Mouse (Mus musculus) heart, embryonic 10.5 days (tissue): ENCODE results near the gene Gtpbp10. TPM values are rescaled to one million over a fixed set of nuclear protein-coding genes. Genes with fewer than 3 reads are reported as not detected.

Experiments
- DNase-seq: peaks from one replicate; pipeline ENCODE4 v3.0.0-alpha.2; 2017; ENCODE audit warnings: low spot score
- H3K27ac ChIP-seq: fragments of 300-500 bp; sonication (generic); 2 replicates; pipeline ENCODE4 v1.5.1; 2016; ENCODE audit warnings: mild to moderate bottlenecking
- H3K27me3 ChIP-seq: fragments of 300-500 bp; sonication (generic); 2 replicates; pipeline ENCODE4 v1.6.1; 2016; ENCODE audit warnings: mild to moderate bottlenecking; ENCODE audit not compliant: poor library complexity, insufficient read depth, severe bottlenecking
- H3K36me3 ChIP-seq: fragments of 300-500 bp; sonication (generic); 2 replicates; pipeline ENCODE4 v1.6.1; 2016; ENCODE audit warnings: mild to moderate bottlenecking, moderate library complexity
- H3K4me1 ChIP-seq: fragments of 300-500 bp; sonication (generic); 2 replicates; pipeline ENCODE4 v1.6.1; 2016; ENCODE audit warnings: mild to moderate bottlenecking
- H3K4me3 ChIP-seq: fragments of 300-500 bp; sonication (generic); 2 replicates; pipeline ENCODE4 v1.5.1; 2016; ENCODE audit warnings: mild to moderate bottlenecking, moderate library complexity
- H3K9me3 ChIP-seq: fragments of 300-500 bp; sonication (generic); 2 replicates; pipeline ENCODE4 v1.6.1; 2016; ENCODE audit warnings: mild to moderate bottlenecking, moderate library complexity
- WGBS: fragments of 180-500 bp; shearing (Covaris S2); methylation state at CpG from one replicate; pipeline ENCODE4 v1.1.7; 2016; 5-methylcytosine and 5-hydroxymethylcytosine counted together
- polyA plus RNA-seq: library from polyadenylated mRNA; unstranded; fragments of >200 nt; fragmentation: Nextera tagmentation; extraction: Ambion mirVana; gene quantifications from 2 replicates; pipeline ENCODE4 v1.2.1, GENCODE M21; 2016

The Gtpbp10 gene
- polyA plus RNA-seq: 22.9 and 27.1 TPM in 2 replicates

DNA sequence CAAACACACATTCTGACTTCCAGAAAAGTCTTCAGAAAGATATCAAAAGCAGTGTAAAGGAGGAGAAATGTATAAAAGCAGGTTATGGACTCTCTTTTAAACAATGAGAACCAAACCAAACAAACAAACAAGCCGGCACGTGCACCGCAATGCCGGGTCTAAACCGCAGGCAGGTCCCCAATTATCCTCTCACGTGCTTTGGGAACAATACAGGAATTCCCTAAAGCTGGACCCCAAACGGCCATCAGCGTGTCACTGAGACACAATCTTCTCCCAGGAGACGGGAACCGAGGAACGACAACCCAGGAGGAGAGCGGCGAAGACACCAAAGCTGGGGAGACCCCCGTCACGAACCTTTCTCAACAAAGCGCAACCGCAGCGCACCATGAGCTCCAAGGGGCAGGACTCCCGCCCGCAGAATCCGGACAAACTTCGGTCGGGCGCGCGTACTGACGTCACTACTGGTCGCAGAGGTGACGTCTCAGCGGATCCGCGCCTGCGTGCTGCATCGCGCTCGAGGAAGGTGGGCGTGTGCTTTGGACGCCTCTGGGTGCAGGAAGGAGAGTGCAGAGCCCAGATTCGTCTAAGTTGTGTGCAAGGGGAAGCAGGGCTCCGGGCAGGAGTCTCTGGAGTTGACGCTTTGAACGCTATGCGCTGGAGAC lies at the start of gene Gtpbp10:
Gtpbp10 (minus strand) TSS at position 460 of the 662 bp plus-strand sequence.
- Histone ChIP-seq H3K27ac (peak within 1 kb of the TSS; percentile 95), H3K4me3 (peak within 1 kb of the TSS; percentile 81), H3K4me1 (no peaks in the 10 kb centered on the region; the same call in 1 of the 2 replicates), H3K36me3 (peaks cover 15% of the 10 kb centered on the region), H3K9me3 (no peaks in the 10 kb centered on the region), H3K27me3 (no peaks in the 10 kb centered on the region)
- peak; percentile 96 for DNase-seq
- WGBS: under 1% methylated on average over 43 of the region's 43 CpGs

GRCm38 (mm10) chr5:5587686-5588085 lies 28.3 kb upstream of the Gtpbp10 start:
- no peaks in the 10 kb centered on the region for H3K27me3 ChIP-seq
- no peaks in the 10 kb centered on the region for H3K4me1 ChIP-seq
- DNase-seq: no peak
- H3K36me3 ChIP-seq: no peaks in the 10 kb centered on the region
- H3K27ac ChIP-seq: no peak overlapping the region
- WGBS: 76% methylated on average over 3 of the region's 3 CpGs
- no peak overlapping the region for H3K4me3 ChIP-seq
- no peaks in the 10 kb centered on the region for H3K9me3 ChIP-seq

- DNase-seq: peak; percentile 77
- H3K27me3 ChIP-seq: peaks cover 10% of the 10 kb centered on the region; the same call in 1 of the 2 replicates
- peak within 1 kb of the TSS; percentile 72 for H3K27ac ChIP-seq
- H3K4me1 ChIP-seq: no peaks in the 10 kb centered on the region
- under 1% methylated on average over 24 of the region's 24 CpGs for WGBS
- no peaks in the 10 kb centered on the region for H3K36me3 ChIP-seq
- no peaks in the 10 kb centered on the region for H3K9me3 ChIP-seq
- peak within 1 kb of the TSS; percentile 66 for H3K4me3 ChIP-seq
These were observed 14.5 kb upstream of the Gtpbp10 start, which contains the start of gene Gm8773 for GRCm38 (mm10) chr5:5573749-5574317. Gene Gm8773, plus strand, starts transcription at chr5:5573799.

DNA sequence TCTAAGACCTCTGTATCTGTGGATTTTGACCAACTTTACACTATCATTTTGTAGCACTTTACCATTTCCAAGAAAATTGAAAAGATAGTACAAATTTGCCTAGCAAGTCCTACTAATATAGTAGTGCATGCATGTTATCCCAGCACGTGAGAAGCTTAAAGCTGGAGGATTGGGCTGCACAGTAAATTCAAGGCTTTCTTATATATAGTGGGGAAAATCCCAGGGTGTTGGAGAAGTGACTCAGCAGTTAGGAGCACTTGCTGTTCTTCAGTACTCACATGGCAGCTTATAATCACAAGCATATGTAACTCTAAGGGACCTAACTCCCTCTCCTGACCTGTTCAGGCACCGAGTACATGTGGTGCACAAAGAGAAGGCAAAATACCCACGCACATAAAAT lies 3.1 kb upstream of the Gtpbp10 start:
- Histone ChIP-seq H3K9me3 (no peaks in the 10 kb centered on the region), H3K27ac (no peak overlapping the region), H3K4me3 (no peak overlapping the region), H3K36me3 (no peaks in the 10 kb centered on the region), H3K27me3 (no peaks in the 10 kb centered on the region), H3K4me1 (no peaks in the 10 kb centered on the region; the same call in 1 of the 2 replicates)
- DNase-seq: no peak
- WGBS: 69% methylated on average over 3 of the region's 3 CpGs

DNA sequence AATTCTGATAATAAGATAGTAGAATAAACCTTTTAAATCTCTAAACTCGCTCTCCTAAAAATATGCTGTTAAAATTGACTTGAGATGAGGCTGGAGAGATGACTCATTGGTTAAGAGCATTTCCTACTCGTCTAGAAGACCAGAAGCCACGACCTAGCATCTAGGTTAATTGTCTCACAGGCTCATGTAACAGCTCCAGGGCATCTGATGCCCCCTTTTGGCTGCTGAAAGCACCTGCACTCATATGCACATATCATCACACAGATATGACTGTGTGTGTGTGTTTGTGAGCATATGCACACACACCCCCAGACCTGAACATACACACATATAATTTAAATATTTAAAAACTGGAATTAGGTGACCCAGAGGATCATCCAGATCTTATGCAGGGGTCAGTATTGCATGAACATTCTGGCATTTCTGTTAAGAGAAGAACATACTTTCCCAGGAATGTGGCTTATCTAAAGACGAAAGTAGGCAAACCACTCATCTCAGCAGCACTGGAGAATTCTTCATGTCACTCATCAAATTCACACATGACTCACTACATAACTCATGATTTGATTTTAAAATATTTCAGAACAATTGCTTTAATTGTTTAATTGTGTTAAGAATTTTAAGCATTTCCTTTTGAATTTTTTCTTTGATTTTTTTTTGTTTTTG lies 1.8 kb upstream of the Gtpbp10 start:
- H3K4me3 ChIP-seq: no peak overlapping the region
- no peaks in the 10 kb centered on the region for H3K9me3 ChIP-seq
- no peak overlapping the region for H3K27ac ChIP-seq
- DNase-seq: no peak
- H3K27me3 ChIP-seq: no peaks in the 10 kb centered on the region
- H3K36me3 ChIP-seq: no peaks in the 10 kb centered on the region
- 61% methylated on average over 4 of the region's 4 CpGs for WGBS
- H3K4me1 ChIP-seq: no peaks in the 10 kb centered on the region; the same call in 1 of the 2 replicates

- peaks cover 9% of the 10 kb centered on the region for H3K36me3 ChIP-seq
- H3K4me3 ChIP-seq: peak overlapping the region; percentile 81
- no peak for DNase-seq
- H3K27ac ChIP-seq: peak overlapping the region; percentile 95
- no peaks in the 10 kb centered on the region for H3K27me3 ChIP-seq
- 46% methylated on average over 8 of the region's 8 CpGs for WGBS
- H3K9me3 ChIP-seq: no peaks in the 10 kb centered on the region
- H3K4me1 ChIP-seq: no peaks in the 10 kb centered on the region; the same call in 1 of the 2 replicates
These were observed 460 bp upstream of the Gtpbp10 start for GRCm38 (mm10) chr5:5559798-5560197.

DNA sequence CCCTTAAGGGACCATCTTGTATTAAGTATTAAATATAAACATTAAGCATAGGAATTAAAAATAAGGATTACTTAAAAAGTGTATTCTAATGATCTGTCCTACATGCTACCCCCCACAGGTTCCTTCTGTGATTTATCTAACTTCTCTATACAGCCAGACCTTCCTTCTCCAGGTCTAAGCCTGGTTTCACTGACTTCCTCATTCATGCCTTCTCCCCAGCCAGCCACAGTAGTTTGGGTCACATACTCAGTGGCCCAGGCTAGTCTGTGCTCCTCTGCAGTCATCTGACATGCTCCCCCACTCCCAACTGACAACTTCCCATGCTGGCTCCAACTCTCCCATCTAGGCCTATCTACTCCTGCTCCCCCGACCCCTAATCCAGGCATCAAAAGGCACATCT lies 8.2 kb downstream of the Gtpbp10 start:
- no peaks in the 10 kb centered on the region for H3K27me3 ChIP-seq
- no peak overlapping the region for H3K4me3 ChIP-seq
- H3K4me1 ChIP-seq: no peaks in the 10 kb centered on the region
- DNase-seq: no peak
- no peaks in the 10 kb centered on the region for H3K9me3 ChIP-seq
- no peak overlapping the region for H3K27ac ChIP-seq
- H3K36me3 ChIP-seq: peaks cover 75% of the 10 kb centered on the region
- WGBS: 85% methylated on average over 1 of the region's 1 CpGs

- Histone ChIP-seq H3K4me3 (no peak overlapping the region), H3K36me3 (peaks cover 66% of the 10 kb centered on the region), H3K4me1 (no peaks in the 10 kb centered on the region), H3K27me3 (no peaks in the 10 kb centered on the region), H3K27ac (no peak overlapping the region), H3K9me3 (no peaks in the 10 kb centered on the region)
- DNase-seq: no peak
- WGBS: 69% methylated on average over 3 of the region's 3 CpGs
These were observed 19.0 kb downstream of the Gtpbp10 start for GRCm38 (mm10) chr5:5540385-5540784.

DNA sequence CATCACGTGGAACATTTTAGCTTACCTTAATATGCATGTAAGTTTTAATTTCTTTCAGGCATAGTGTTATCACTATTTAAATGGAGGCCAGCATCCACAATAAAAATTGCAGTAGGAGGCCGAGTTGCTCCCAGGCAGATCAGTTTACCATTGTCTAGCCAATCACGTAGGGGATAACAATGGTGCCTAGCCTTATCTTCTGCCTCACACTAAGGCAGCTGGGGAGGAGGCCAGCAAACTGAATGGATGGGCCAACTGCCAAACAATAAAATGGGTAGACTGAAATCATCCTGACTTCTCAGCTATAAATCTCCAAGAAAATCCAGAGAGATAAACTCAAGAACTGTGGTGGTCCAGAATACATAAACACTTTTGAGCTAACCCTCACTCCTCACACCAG lies 19.6 kb downstream of the Gtpbp10 start:
- DNase-seq: no peak
- Histone ChIP-seq H3K27ac (no peak overlapping the region), H3K36me3 (peaks cover 65% of the 10 kb centered on the region), H3K4me1 (no peaks in the 10 kb centered on the region), H3K9me3 (no peaks in the 10 kb centered on the region), H3K4me3 (no peak overlapping the region), H3K27me3 (no peaks in the 10 kb centered on the region)
- 77% methylated on average over 3 of the region's 3 CpGs for WGBS

- no peak overlapping the region for H3K4me3 ChIP-seq
- DNase-seq: no peak
- H3K27ac ChIP-seq: no peak overlapping the region
- H3K27me3 ChIP-seq: no peaks in the 10 kb centered on the region
- H3K36me3 ChIP-seq: peaks cover 33% of the 10 kb centered on the region
- 85% methylated on average over 1 of the region's 1 CpGs for WGBS
- H3K9me3 ChIP-seq: no peaks in the 10 kb centered on the region
- no peaks in the 10 kb centered on the region for H3K4me1 ChIP-seq
These were observed 23.2 kb downstream of the Gtpbp10 start for GRCm38 (mm10) chr5:5536131-5536530.

- 90% methylated on average over 3 of the region's 3 CpGs for WGBS
- no peaks in the 10 kb centered on the region for H3K27me3 ChIP-seq
- no peaks in the 10 kb centered on the region for H3K9me3 ChIP-seq
- no peak overlapping the region for H3K27ac ChIP-seq
- DNase-seq: no peak
- H3K36me3 ChIP-seq: peaks cover 14% of the 10 kb centered on the region
- no peaks in the 10 kb centered on the region for H3K4me1 ChIP-seq
- H3K4me3 ChIP-seq: no peak overlapping the region
These were observed 25.5 kb downstream of the Gtpbp10 start for GRCm38 (mm10) chr5:5533656-5534420.

GRCm38 (mm10) chr5:5515411-5515810 lies 43.9 kb downstream of the Gtpbp10 start:
- H3K27ac ChIP-seq: no peak overlapping the region

More at GRCm38 (mm10) chr5:5515411-5515810, 43.9 kb downstream of the Gtpbp10 start:
- peaks cover 9% of the 10 kb centered on the region; the same call in 1 of the 2 replicates for H3K36me3 ChIP-seq
- H3K4me3 ChIP-seq: no peak overlapping the region
- no peak for DNase-seq
- no peaks in the 10 kb centered on the region for H3K27me3 ChIP-seq
- WGBS: 79% methylated on average over 5 of the region's 5 CpGs
- peaks cover 8% of the 10 kb centered on the region; the same call in 1 of the 2 replicates for H3K4me1 ChIP-seq
- no peaks in the 10 kb centered on the region for H3K9me3 ChIP-seq
